Mouse (Mus musculus) v-Abl transformed pro-B cells (cell line): ENCODE measurements around the gene Pcgf1.

Experiments
- in situ Hi-C, 2 experiments: fragments of 400-800 bp; cut with MboI; formaldehyde crosslinking; loops; one replicate each; pipeline ENCODE4 v1.15.1; 2025; ENCODE audit not compliant: unreplicated experiment in 2 of 2

Gene Pcgf1

GRCm38 (mm10) chr6:83092416-83093127 lies 14.9 kb downstream of the Pcgf1 start:
- in situ Hi-C loops: loop anchor here in 1 of 2 experiments (25.0 kb wide), 1 partner anchor 1130 kb away; the partner anchor contains the start of gene Mrpl19

GRCm38 (mm10) chr6:83095968-83096367 lies 18.3 kb downstream of the Pcgf1 start:
- in situ Hi-C loops: loop anchor here in 1 of 2 experiments (5.0 to 25.0 kb wide), 2 partner anchors 184 to 1134 kb away; partner anchors contain the start of gene Mrpl19

- in situ Hi-C loops: loop anchor here in 1 of 2 experiments (5.0 to 25.0 kb wide), 2 partner anchors 186 to 1136 kb away; partner anchors contain the start of gene Mrpl19
These were observed 20.7 kb downstream of the Pcgf1 start for GRCm38 (mm10) chr6:83098411-83098810.

- in situ Hi-C loops: loop anchor here (5.0 to 10.0 kb wide), 6 partner anchors 53 to 403 kb away; partner anchors contain the start of genes 1700003E16Rik (in 1 of the 2), Dguok (in 1 of the 2), Mob1a (in 1 of the 2) and Mthfd2 (in 1 of the 2)
These were observed 23.6 kb downstream of the Pcgf1 start, which contains the start of the genes Ccdc142 and Gm42688 for GRCm38 (mm10) chr6:83101316-83101687. Gene Ccdc142, plus strand, starts transcription at chr6:83101601. Gene Gm42688, plus strand, starts transcription at chr6:83101617.

- in situ Hi-C loops: loop anchor here (5.0 to 10.0 kb wide), 6 partner anchors 53 to 403 kb away; partner anchors contain the start of genes 1700003E16Rik (in 1 of the 2), Dguok (in 1 of the 2), Mob1a (in 1 of the 2) and Mthfd2 (in 1 of the 2)
These were observed 24.3 kb downstream of the Pcgf1 start for GRCm38 (mm10) chr6:83101688-83102556.

GRCm38 (mm10) chr6:83103130-83103650 lies 25.5 kb downstream of the Pcgf1 start:
- in situ Hi-C loops: loop anchor here (5.0 to 10.0 kb wide), 6 partner anchors 52 to 402 kb away; partner anchors contain the start of genes 1700003E16Rik (in 1 of the 2), Dguok (in 1 of the 2), Mob1a (in 1 of the 2) and Mthfd2 (in 1 of the 2)

- in situ Hi-C loops: loop anchor here (5.0 to 10.0 kb wide), 6 partner anchors 51 to 401 kb away; partner anchors contain the start of genes 1700003E16Rik (in 1 of the 2), Dguok (in 1 of the 2), Mob1a (in 1 of the 2) and Mthfd2 (in 1 of the 2)
These were observed 26.5 kb downstream of the Pcgf1 start for GRCm38 (mm10) chr6:83104158-83104557.

- in situ Hi-C loops: loop anchor here (5.0 to 10.0 kb wide), 6 partner anchors 47 to 397 kb away; partner anchors contain the start of genes 1700003E16Rik (in 1 of the 2), Dguok (in 1 of the 2), Mob1a (in 1 of the 2) and Mthfd2 (in 1 of the 2)
These were observed 30.1 kb downstream of the Pcgf1 start for GRCm38 (mm10) chr6:83107566-83108400.

GRCm38 (mm10) chr6:83108762-83109668 lies 31.3 kb downstream of the Pcgf1 start, which contains the start of gene Mrpl53:
Gene Mrpl53, plus strand, starts transcription at chr6:83109040.
- in situ Hi-C loops: loop anchor here (5.0 to 10.0 kb wide), 6 partner anchors 46 to 396 kb away; partner anchors contain the start of genes 1700003E16Rik (in 1 of the 2), Dguok (in 1 of the 2), Mob1a (in 1 of the 2) and Mthfd2 (in 1 of the 2)

GRCm38 (mm10) chr6:83111510-83112136 lies 34.0 kb downstream of the Pcgf1 start:
- in situ Hi-C loops: no loop called here

GRCm38 (mm10) chr6:83115011-83115671 lies 37.5 kb downstream of the Pcgf1 start, which contains the start of gene Mogs:
Gene Mogs, plus strand, starts transcription at chr6:83115496.
- in situ Hi-C loops: loop anchor here in 1 of 2 experiments (5.0 kb wide), 1 partner anchor 42 kb away; the partner anchor contains the start of genes 1700003E16Rik and Wdr54

GRCm38 (mm10) chr6:83115682-83116372 lies 38.2 kb downstream of the Pcgf1 start:
- in situ Hi-C loops: loop anchor here in 1 of 2 experiments (5.0 kb wide), 1 partner anchor 41 kb away; the partner anchor contains the start of genes 1700003E16Rik and Wdr54

GRCm38 (mm10) chr6:83116373-83117164 lies 38.9 kb downstream of the Pcgf1 start:
- in situ Hi-C loops: loop anchor here in 1 of 2 experiments (5.0 kb wide), 1 partner anchor 41 kb away; the partner anchor contains the start of genes 1700003E16Rik and Wdr54

- in situ Hi-C loops: loop anchor here in 1 of 2 experiments (5.0 kb wide), 1 partner anchor 40 kb away; the partner anchor contains the start of genes 1700003E16Rik and Wdr54
These were observed 39.4 kb downstream of the Pcgf1 start for GRCm38 (mm10) chr6:83117165-83117438.

- in situ Hi-C loops: loop anchor here in 1 of 2 experiments (5.0 kb wide), 1 partner anchor 40 kb away; the partner anchor contains the start of genes 1700003E16Rik and Wdr54
These were observed 39.9 kb downstream of the Pcgf1 start for GRCm38 (mm10) chr6:83117616-83118015.
